In the genomic region with DNA sequence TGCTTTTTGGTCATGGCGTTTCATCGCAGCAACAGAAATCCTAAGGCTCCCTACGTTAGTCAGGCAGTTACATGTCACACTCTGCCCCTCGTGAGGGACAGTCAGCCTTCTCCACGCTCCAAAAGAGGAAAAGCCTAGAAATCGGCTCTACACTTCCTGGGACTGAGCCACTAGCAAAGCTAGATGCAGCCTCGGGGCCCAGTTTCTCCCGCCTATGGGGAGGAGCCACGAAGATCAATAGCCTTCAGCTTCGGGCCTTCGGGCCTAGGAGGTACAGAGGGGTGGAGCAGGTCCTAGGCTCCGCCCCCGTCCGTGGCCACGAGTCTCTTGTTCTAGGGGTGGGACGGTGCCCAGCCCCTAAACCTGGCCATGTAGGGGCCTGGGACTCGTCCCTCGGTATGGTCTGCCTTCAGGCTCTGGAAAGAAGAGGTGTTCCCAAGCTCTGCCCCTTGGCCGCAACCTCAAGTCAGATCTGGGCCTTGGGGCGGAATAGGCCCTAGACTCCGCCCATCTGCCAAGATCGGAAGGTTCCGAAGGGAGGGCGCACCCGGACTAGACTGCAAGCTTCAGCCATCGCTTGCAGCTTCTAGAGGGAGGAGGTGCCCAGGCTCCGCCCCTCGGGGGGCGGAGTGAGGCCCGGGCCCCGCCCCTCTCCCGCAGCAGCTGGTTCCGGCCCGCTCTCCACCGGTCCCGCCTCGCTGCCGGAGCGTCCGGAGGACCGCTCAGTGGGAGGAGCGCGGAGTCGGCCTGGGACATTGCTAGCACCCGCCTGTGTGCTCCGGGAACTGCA, we compare ENCODE assay signal across 8 mouse cellular contexts. TPM values are rescaled to one million over a fixed set of nuclear protein-coding genes. Genes with fewer than 3 reads are reported as not detected.
A peak's percentile ranks its signal among the peaks of the same experiment; 100 is the strongest.
DNase-seq lines count a peak whose midpoint lies in the region; ATAC-seq lines count a peak whose summit lies in the region.

TSS of gene Aco1 (plus strand) at position 339 of the 790 bp plus-strand sequence.

- peak within 1 kb of the TSS; percentile 95 for H3K27ac ChIP-seq in hindbrain, embryonic 15.5 days (replicated peaks)

- peak; percentile 96 for DNase-seq in T-cell, adult 2 months (ENCODE audit: low spot score)
- peak; percentile 90 to 93 for DNase-seq in cerebellum, postnatal 36 days
- peak; percentile 94 to 96 for DNase-seq in frontal cortex, postnatal 36 days (ENCODE audit: low spot score in 2 of 2)
- peak; percentile 96 for DNase-seq in left cerebral cortex, adult 11 months (ENCODE audit: low spot score)
- DNase-seq in lung, postnatal 4 days: peak; percentile 97 to 99
- DNase-seq in retina, postnatal 7 days (ENCODE audit: low read depth, low spot score): peak; percentile 93
- peak; percentile 91 for DNase-seq in urinary bladder, adult 2 months (ENCODE audit: low spot score)

- H3K9me3 ChIP-seq in hindbrain, embryonic 15.5 days: no peaks in the 10 kb centered on the region

- peak; percentile 98 for ATAC-seq in hindbrain, embryonic 15.5 days (ENCODE audit: low FRiP score, low read depth)

- peak within 1 kb of the TSS; percentile 66 for H3K4me3 ChIP-seq in hindbrain, embryonic 15.5 days

- peak within 1 kb of the TSS; percentile 65 for H3K9ac ChIP-seq in hindbrain, embryonic 15.5 days

- WGBS in hindbrain, embryonic 15.5 days: under 1% methylated on average over 46 of the region's 46 CpGs

- peaks cover 26% of the 10 kb centered on the region for H3K4me1 ChIP-seq in hindbrain, embryonic 15.5 days (replicated peaks)

- H3K36me3 ChIP-seq in hindbrain, embryonic 15.5 days: no peaks in the 10 kb centered on the region

- H3K27me3 ChIP-seq in hindbrain, embryonic 15.5 days: no peaks in the 10 kb centered on the region

- H3K4me2 ChIP-seq in hindbrain, embryonic 15.5 days: peak within 1 kb of the TSS; percentile 60

RNA-seq across cellular contexts. Expression of gene Aco1, which starts in this region (rescaled TPM):
- 45.1 and 46.8 TPM in 2 replicates for polyA plus RNA-seq in hindbrain, embryonic 15.5 days (2015; fragmentation: Nextera tagmentation; extraction: Ambion mirVana)
- 56.1 and 58.4 TPM in 2 replicates for polyA plus RNA-seq in urinary bladder, adult 2 months (2012; rRNA removed)

Comparison
In these comparisons a context has a peak if more than half of its experiments do, and no peak if none do; other contexts are left out.
1. Peak in every context shown above with its lines: DNase-seq, ATAC-seq, H3K4me3 ChIP-seq and H3K27ac ChIP-seq.